Mouse (Mus musculus) 3T3-L1 (cell line): Measurements from ENCODE around the gene Tnrc18.

Experiments used
- DNase-seq: peaks from one replicate; pipeline ENCODE4 v3.0.0-alpha.2; 2015; ENCODE audit warnings: low read depth, low spot score

The Tnrc18 gene

GRCm38 (mm10) chr5:142692971-142693737 lies 124.3 kb downstream of the Tnrc18 start:
- no peak for DNase-seq

GRCm38 (mm10) chr5:142692248-142692647 lies 125.2 kb downstream of the Tnrc18 start, which contains the start of gene Slc29a4:
TSS of gene Slc29a4 (plus strand) at chr5:142692512.
- no peak for DNase-seq

GRCm38 (mm10) chr5:142690343-142690742 lies 127.1 kb downstream of the Tnrc18 start:
- DNase-seq: no peak

GRCm38 (mm10) chr5:142688866-142689265 lies 128.6 kb downstream of the Tnrc18 start:
- DNase-seq: no peak

DNA sequence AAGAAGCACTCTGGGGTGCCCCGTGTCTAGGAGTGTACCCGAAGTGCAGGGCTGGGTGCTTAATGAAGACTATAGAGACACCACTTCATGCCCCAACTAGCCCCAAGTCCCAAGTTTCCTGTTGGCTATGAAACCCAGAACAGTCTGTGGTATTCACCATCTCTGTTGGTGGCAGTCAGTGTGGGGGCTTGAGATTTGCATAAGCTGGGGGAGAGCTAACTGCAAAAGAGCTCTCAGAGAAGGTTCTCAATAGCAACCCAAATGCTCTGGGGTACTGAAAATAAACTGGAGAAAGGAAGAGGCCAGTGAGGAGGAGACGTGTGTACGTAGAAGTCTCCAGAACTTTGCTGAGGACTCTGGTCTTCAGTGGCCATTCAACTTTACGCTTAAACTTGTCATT lies 134.9 kb downstream of the Tnrc18 start:
- no peak for DNase-seq

DNA sequence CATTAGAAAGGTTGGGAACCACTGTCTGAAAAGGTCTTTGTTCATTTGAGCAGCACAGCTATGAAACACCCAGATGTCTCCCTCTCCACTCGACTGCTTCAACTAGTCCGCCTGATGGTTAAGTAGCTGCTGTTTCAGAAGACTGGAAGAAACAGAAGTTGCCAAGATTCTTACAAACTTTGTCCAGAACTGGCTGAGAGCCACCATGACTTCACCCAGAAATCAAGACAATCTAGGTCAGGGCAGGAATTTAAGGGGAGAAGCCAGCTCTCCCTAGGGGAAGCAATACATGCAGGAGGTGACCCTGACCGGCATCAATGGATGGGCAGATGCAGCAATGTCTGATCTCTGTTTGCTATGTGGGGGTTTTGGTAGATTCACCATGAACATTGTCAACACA lies 135.6 kb downstream of the Tnrc18 start:
- peak; percentile 24 for DNase-seq

GRCm38 (mm10) chr5:142679065-142679464 lies 138.4 kb downstream of the Tnrc18 start:
- no peak for DNase-seq

DNA sequence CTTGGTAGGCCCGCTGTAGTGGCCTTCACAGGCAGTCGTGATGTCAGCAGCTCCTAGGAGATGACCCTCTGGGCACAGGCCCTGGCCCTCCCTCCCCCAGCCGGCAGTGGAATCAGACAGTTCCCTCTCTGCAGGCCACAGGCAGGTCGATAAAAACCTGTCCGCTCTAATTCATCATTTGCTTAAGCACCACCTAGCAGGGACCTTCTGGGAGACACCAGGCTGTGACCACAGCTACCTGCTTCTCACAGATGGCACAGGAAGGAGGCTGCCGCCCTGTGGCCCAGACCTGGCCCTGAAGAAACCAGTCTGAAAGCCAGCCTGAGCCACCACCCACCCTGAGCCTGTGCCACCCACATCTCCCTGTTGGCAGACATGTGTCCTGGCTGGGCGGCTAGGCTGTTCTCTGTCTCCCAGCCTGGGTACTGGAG lies 139.3 kb downstream of the Tnrc18 start:
- DNase-seq: no peak
